Mouse (Mus musculus) myocyte (in vitro differentiated cells): ENCODE measurements around the gene Zfp654.

Experiments
- E2F4 ChIP-seq: IDR thresholded peaks from one replicate; pipeline ENCODE4 v1.6.1; 2011; ENCODE audit warnings: mild to moderate bottlenecking, control low read depth, moderate library complexity; ENCODE audit not compliant: insufficient read depth
- MAX ChIP-seq: IDR thresholded peaks from one replicate; pipeline ENCODE4 v1.6.1; 2011; ENCODE audit warnings: low read depth, mild to moderate bottlenecking, control low read depth
- MYOG ChIP-seq, 3 experiments: IDR thresholded peaks; one replicate each; pipeline ENCODE4 v1.6.1; 2011; ENCODE audit warnings: control low read depth in 2 of 3, low read depth in 2 of 3, mild to moderate bottlenecking in 2 of 3; ENCODE audit not compliant: insufficient read length in 2 of 3, control insufficient read depth in 1 of 3, insufficient read depth in 1 of 3
- POLR2A ChIP-seq: IDR thresholded peaks from one replicate; pipeline ENCODE4 v1.6.1; 2011; ENCODE audit warnings: low read depth, mild to moderate bottlenecking, control low read depth, moderate library complexity; ENCODE audit not compliant: insufficient read length
- REST ChIP-seq: IDR thresholded peaks from one replicate; pipeline ENCODE4 v1.6.1; 2011; ENCODE audit warnings: mild to moderate bottlenecking, control low read depth, moderate library complexity; ENCODE audit not compliant: insufficient read depth, insufficient read length
- SRF ChIP-seq: IDR thresholded peaks from one replicate; pipeline ENCODE4 v1.6.1; 2011; ENCODE audit warnings: low read depth; ENCODE audit not compliant: control insufficient read depth, insufficient read length
- TCF12 ChIP-seq: IDR thresholded peaks from one replicate; pipeline ENCODE4 v1.6.1; 2011; ENCODE audit warnings: mild to moderate bottlenecking, control low read depth; ENCODE audit not compliant: poor library complexity, insufficient read depth, severe bottlenecking
- USF1 ChIP-seq: IDR thresholded peaks from one replicate; pipeline ENCODE4 v1.6.1; 2011; ENCODE audit warnings: low read depth, mild to moderate bottlenecking, control low read depth, moderate library complexity

DNA sequence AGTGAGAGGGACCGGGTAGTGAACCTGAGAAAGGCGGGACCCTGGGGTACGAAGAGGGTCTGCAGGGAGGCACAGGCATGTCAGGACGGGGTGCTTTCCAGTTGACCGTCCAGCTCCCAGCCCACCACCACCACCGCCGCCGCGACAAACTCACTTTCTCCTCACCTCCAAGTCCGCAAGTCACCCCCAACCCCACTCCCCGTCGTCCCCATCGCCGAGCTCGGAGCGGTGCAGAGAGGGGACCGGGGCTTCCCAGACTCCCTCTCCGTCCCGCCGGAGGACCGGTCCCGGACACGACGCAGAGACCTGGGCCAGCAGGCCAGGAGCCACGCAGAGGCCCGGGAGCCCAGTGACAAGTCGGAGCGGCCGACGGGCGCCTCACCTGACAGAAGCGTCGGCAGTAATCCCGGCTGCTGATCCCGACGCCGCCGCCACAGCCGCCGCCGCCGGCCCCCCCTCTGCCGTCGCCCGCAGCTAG, 328 bp downstream of the Zfp654 start:
- TF ChIP-seq REST, result no peak
- no peak for TF ChIP-seq POLR2A
- no peak for TF ChIP-seq MAX
- no peak for TF ChIP-seq E2F4
- no peak for TF ChIP-seq MYOG (IDR thresholded peaks at IDR 0.05; ENCODE audit: control insufficient read depth in 1 of 3, insufficient read depth in 1 of 3, insufficient read length in 2 of 3, low read depth in 2 of 3)
- no peak for TF ChIP-seq SRF
- TF ChIP-seq USF1, result no peak
- TF ChIP-seq TCF12, result no peak
